Mouse (Mus musculus) G1E-ER4 (cell line): Measurements from ENCODE around the gene Fancg. TPM values are rescaled to one million over a fixed set of nuclear protein-coding genes. Genes with fewer than 3 reads are reported as not detected.

ENCODE experiments used
- GATA1 ChIP-seq: IDR thresholded peaks from one replicate; pipeline ENCODE4 v1.8.0; 2012; ENCODE audit warnings: low read length, inconsistent platforms
- polyA plus RNA-seq: library from polyadenylated mRNA; stranded (reverse); fragments of >175 nt; gene quantifications from 2 replicates; pipeline ENCODE4 v1.2.3, GENCODE M21; 2012

Gene Fancg
- polyA plus RNA-seq, 1 experiment: 5.6 TPM

GRCm38 (mm10) chr4:42969304-42969703, 41.0 kb downstream of the Fancg start, which contains the start of gene 1700022I11Rik:
Gene 1700022I11Rik (plus strand): TSS chr4:42969604.
- no peak for TF ChIP-seq GATA1

- no peak for TF ChIP-seq GATA1
These were observed 45.1 kb downstream of the Fancg start for GRCm38 (mm10) chr4:42965039-42965719.

GRCm38 (mm10) chr4:42963480-42963879, 46.8 kb downstream of the Fancg start:
- no peak for TF ChIP-seq GATA1

GRCm38 (mm10) chr4:42961592-42961991, 48.7 kb downstream of the Fancg start:
- TF ChIP-seq GATA1: no peak

- no peak for TF ChIP-seq GATA1
These were observed 50.9 kb downstream of the Fancg start for GRCm38 (mm10) chr4:42959382-42959781.

- TF ChIP-seq GATA1: no peak
These were observed 51.4 kb downstream of the Fancg start for GRCm38 (mm10) chr4:42958942-42959341.

GRCm38 (mm10) chr4:42957979-42958378, 52.3 kb downstream of the Fancg start:
- no peak for TF ChIP-seq GATA1

- no peak for TF ChIP-seq GATA1
These were observed 53.0 kb downstream of the Fancg start for GRCm38 (mm10) chr4:42957306-42957705.

- no peak for TF ChIP-seq GATA1
These were observed 53.7 kb downstream of the Fancg start for GRCm38 (mm10) chr4:42956581-42956980.

- TF ChIP-seq GATA1: no peak
These were observed 55.1 kb downstream of the Fancg start for GRCm38 (mm10) chr4:42955200-42955599.

GRCm38 (mm10) chr4:42954297-42954696, 56.0 kb downstream of the Fancg start:
- TF ChIP-seq GATA1: no peak

- TF ChIP-seq GATA1: no peak
These were observed 56.7 kb downstream of the Fancg start for GRCm38 (mm10) chr4:42953435-42954094.

- no peak for TF ChIP-seq GATA1
These were observed 57.7 kb downstream of the Fancg start for GRCm38 (mm10) chr4:42952563-42952962.

Other genes starting within 250 kb of the Fancg start
- gene Ccl21a, start 236.5 kb downstream of the Fancg start, polyA plus RNA-seq: not detected in 2 replicates
- gene Fam205a1, start 156.6 kb downstream of the Fancg start, polyA plus RNA-seq: 0.02 and 0.05 TPM in 2 replicates
- gene Gm12394, start 153.7 kb downstream of the Fancg start, polyA plus RNA-seq: 0.02 TPM in 1 of 2 replicates, not detected in the other
- not detected in 2 replicates for gene Fam205c, start 136.3 kb downstream of the Fancg start, polyA plus RNA-seq
- gene Phf24, start 93.8 kb downstream of the Fancg start, polyA plus RNA-seq: 0.04 and 0.11 TPM in 2 replicates
- gene Dnajb5, start 60.7 kb downstream of the Fancg start, polyA plus RNA-seq: 0.63 and 0.84 TPM in 2 replicates
- gene 1700022I11Rik, start 40.9 kb downstream of the Fancg start, polyA plus RNA-seq: not detected in 2 replicates
- gene Vcp, start 10.0 kb downstream of the Fancg start, polyA plus RNA-seq: 276 and 427 TPM in 2 replicates
- 8.1 and 14.8 TPM in 2 replicates for gene Pigo, start 15.3 kb upstream of the Fancg start, polyA plus RNA-seq
- gene Stoml2, start 21.2 kb upstream of the Fancg start, polyA plus RNA-seq: 193 and 244 TPM in 2 replicates
- 13.8 and 15.6 TPM in 2 replicates for gene Fam214b, start 35.7 kb upstream of the Fancg start, polyA plus RNA-seq
- 0.16 TPM in 1 of 2 replicates, not detected in the other for gene Unc13b, start 48.4 kb upstream of the Fancg start, polyA plus RNA-seq